Mouse (Mus musculus) neural tube, embryonic 11.5 days (tissue): Measurements from ENCODE around the gene Galt. TPM values are rescaled to one million over a fixed set of nuclear protein-coding genes. Genes with fewer than 3 reads are reported as not detected.
A peak's percentile ranks its signal among the peaks of the same experiment; 100 is the strongest.

Experiments used
- ATAC-seq: fragments of 200-750 bp; cut with Nextera tagmentation; 2 replicates; pipeline ENCODE4 v1.8.0; 2017; ENCODE audit warnings: moderate number of reproducible peaks, mild to moderate bottlenecking, moderate TSS enrichment, moderate library complexity; ENCODE audit not compliant: insufficient read depth, low FRiP score, low TSS enrichment
- DNase-seq: peaks from one replicate; pipeline ENCODE4 v3.0.0-alpha.2; 2015; ENCODE audit warnings: low spot score
- H3K27ac ChIP-seq: fragments of 300-500 bp; sonication (generic); 2 replicates; pipeline ENCODE4 v1.5.1; 2014; ENCODE audit warnings: low read depth, mild to moderate bottlenecking, low read length
- H3K27me3 ChIP-seq: fragments of 300-500 bp; sonication (generic); 2 replicates; pipeline ENCODE4 v1.6.1; 2014; ENCODE audit warnings: mild to moderate bottlenecking, low read length, mixed read lengths; ENCODE audit not compliant: control insufficient read depth, insufficient read depth
- H3K36me3 ChIP-seq: fragments of 300-500 bp; sonication (generic); 2 replicates; pipeline ENCODE4 v1.6.1; 2014; ENCODE audit warnings: mild to moderate bottlenecking, low read length, moderate library complexity, mixed read lengths; ENCODE audit not compliant: control insufficient read depth, insufficient read depth
- H3K4me1 ChIP-seq: fragments of 300-500 bp; sonication (generic); 2 replicates; pipeline ENCODE4 v1.6.1; 2014; ENCODE audit warnings: low read length, mixed read lengths; ENCODE audit not compliant: control insufficient read depth, insufficient read depth
- H3K4me2 ChIP-seq: fragments of 300-500 bp; sonication (generic); 2 replicates; pipeline ENCODE4 v1.6.1; 2014; ENCODE audit warnings: low read depth, mild to moderate bottlenecking, moderate library complexity
- H3K4me3 ChIP-seq: fragments of 300-500 bp; sonication (generic); 2 replicates; pipeline ENCODE4 v1.5.1; 2014; ENCODE audit warnings: low read depth, low read length
- H3K9ac ChIP-seq: fragments of 300-500 bp; sonication (generic); 2 replicates; pipeline ENCODE4 v1.6.1; 2014; ENCODE audit warnings: mild to moderate bottlenecking, low read length
- H3K9me3 ChIP-seq: fragments of 300-500 bp; sonication (generic); 2 replicates; pipeline ENCODE4 v1.6.1; 2016; ENCODE audit warnings: low read length; ENCODE audit not compliant: control insufficient read depth
- WGBS: fragments of 180-500 bp; shearing (Covaris S2); extraction: QIAGEN DNeasy Blood & Tissue Kit; methylation state at CpG from one replicate; pipeline ENCODE4 v1.1.7; 2014; 5-methylcytosine and 5-hydroxymethylcytosine counted together
- polyA plus RNA-seq: library from polyadenylated mRNA; unstranded; fragments of >200 nt; fragmentation: Nextera tagmentation; extraction: Ambion mirVana; gene quantifications from 2 replicates; pipeline ENCODE4 v1.2.1, GENCODE M21; 2014

Galt gene
- polyA plus RNA-seq, 1 experiment from 2014 or later, result 22.7 TPM

GRCm38 (mm10) chr4:41737602-41738255 is 17.3 kb upstream of the Galt start:
- Histone ChIP-seq H3K4me2 (no peak overlapping the region), H3K36me3 (peaks cover 2% of the 10 kb centered on the region), H3K27me3 (peaks cover 6% of the 10 kb centered on the region; the same call in 1 of the 2 replicates), H3K4me1 (peaks cover 6% of the 10 kb centered on the region; the same call in 1 of the 2 replicates), H3K9me3 (no peaks in the 10 kb centered on the region), H3K27ac (no peak overlapping the region), H3K9ac (no peak overlapping the region), H3K4me3 (no peak overlapping the region)
- WGBS, result 54% methylated on average over 8 of the region's 8 CpGs
- no peak for ATAC-seq
- DNase-seq, result peak; percentile 78

DNA sequence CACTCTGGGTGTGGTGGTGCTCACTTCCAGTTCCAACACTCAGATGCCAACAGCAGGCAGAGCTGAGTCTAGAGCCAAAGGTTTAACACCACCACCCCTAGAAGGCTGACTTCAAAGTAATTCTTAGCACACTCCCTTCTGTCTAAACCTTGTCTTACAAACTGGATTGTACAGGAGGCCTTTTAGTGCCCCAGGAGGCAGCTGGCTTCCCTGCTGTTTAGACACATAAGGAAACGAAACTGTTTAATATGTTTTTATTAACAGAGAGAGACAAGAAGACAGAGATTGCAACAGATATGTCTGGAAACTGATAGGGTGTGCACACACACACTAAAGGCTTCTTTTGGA is 16.8 kb upstream of the Galt start:
- H3K9me3 ChIP-seq, result no peaks in the 10 kb centered on the region
- H3K27me3 ChIP-seq, result peaks cover 1% of the 10 kb centered on the region; the same call in 1 of the 2 replicates
- H3K4me3 ChIP-seq, result no peak overlapping the region
- no peak overlapping the region for H3K9ac ChIP-seq
- H3K36me3 ChIP-seq, result peaks cover 2% of the 10 kb centered on the region
- no peak overlapping the region for H3K4me2 ChIP-seq
- WGBS, result 81% methylated on average over 1 of the region's 1 CpGs
- H3K4me1 ChIP-seq, result peaks cover 6% of the 10 kb centered on the region; the same call in 1 of the 2 replicates
- no peak for ATAC-seq
- DNase-seq, result no peak
- no peak overlapping the region for H3K27ac ChIP-seq

- H3K4me1 ChIP-seq, result peaks cover 6% of the 10 kb centered on the region; the same call in 1 of the 2 replicates
- H3K4me2 ChIP-seq, result no peak overlapping the region
- H3K36me3 ChIP-seq, result peaks cover 2% of the 10 kb centered on the region
- H3K9ac ChIP-seq, result no peak overlapping the region
- no peak overlapping the region for H3K27ac ChIP-seq
- ATAC-seq (no peak), DNase-seq (no peak)
- no peaks in the 10 kb centered on the region for H3K27me3 ChIP-seq
- WGBS, result 91% methylated on average over 13 of the region's 13 CpGs
- no peaks in the 10 kb centered on the region for H3K9me3 ChIP-seq
- no peak overlapping the region for H3K4me3 ChIP-seq
Measured at GRCm38 (mm10) chr4:41739260-41739659, 15.8 kb upstream of the Galt start.

DNA sequence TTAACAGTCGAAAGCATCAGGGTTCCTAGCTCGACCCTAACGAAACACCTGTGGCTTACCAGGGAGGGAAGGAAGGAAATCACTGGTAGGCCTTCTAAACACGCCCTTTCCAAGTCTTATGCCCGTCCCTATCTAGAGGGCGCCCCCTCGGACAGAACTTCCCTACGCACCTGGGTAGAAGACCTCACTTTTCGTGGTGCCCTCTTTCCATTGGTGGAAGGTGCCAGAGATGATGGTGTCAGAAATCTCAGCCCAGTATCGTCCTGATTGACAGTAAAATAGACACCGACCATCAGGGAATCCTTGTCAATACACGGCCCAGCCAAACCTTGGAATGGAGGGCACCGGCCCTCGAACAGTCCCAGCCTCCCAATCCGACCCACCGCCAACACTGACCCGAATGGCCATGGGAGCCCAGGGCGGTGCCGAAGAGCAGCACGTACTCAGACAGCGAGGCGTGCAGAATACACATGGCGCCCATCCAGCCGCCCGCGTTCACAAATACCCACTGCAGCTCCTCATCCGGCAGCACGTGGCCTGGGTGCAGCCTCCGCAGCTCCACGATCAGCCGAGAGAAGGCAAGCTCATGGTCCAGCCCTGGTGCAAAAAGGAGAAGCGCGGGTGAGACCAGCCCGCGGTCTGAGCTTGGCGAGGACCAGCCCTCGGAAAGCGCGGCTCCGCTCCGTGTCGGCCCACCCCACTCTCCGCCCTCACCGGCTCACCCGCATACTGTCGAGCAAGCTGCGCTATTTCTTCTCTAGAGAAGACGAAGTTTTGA is 14.5 kb upstream of the Galt start:
- Histone ChIP-seq H3K27ac (0 out of 2 replicates have a peak overlapping the region, but pooled peaks have one; percentile 4), H3K27me3 (no peaks in the 10 kb centered on the region), H3K4me3 (peak overlapping the region; percentile 57), H3K9me3 (no peaks in the 10 kb centered on the region), H3K4me1 (peaks cover 6% of the 10 kb centered on the region; the same call in 1 of the 2 replicates), H3K9ac (peak overlapping the region; percentile 50), H3K36me3 (peaks cover 2% of the 10 kb centered on the region), H3K4me2 (peak overlapping the region; percentile 92)
- WGBS, result under 1% methylated on average over 48 of the region's 48 CpGs
- ATAC-seq (peak; percentile 79), DNase-seq (no peak)

DNA sequence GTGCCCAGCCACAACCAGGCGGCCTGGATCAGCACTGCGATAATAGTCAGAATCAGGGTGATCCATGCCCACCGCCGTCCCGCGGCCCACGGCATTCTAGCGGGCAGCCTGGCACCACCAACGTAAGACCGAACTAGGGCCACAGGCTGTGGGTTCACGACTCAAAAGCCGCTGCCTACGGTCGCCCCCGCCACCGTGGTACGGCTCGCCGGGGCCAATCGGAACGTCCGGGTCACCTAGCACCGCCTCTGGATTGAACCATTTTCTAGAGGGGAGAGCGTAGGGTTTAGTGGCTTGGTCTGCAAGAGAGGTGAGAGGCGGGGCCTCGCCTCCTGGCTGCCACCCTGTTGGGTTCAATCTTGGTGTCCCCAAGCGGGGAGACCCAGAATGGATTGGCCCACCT is 13.9 kb upstream of the Galt start:
- Histone ChIP-seq H3K4me3 (peak overlapping the region; percentile 57), H3K27me3 (no peaks in the 10 kb centered on the region), H3K9me3 (no peaks in the 10 kb centered on the region), H3K36me3 (peaks cover 2% of the 10 kb centered on the region), H3K9ac (peak overlapping the region; percentile 50), H3K27ac (0 out of 2 replicates have a peak overlapping the region, but pooled peaks have one; percentile 4), H3K4me2 (peak overlapping the region; percentile 92), H3K4me1 (peaks cover 6% of the 10 kb centered on the region; the same call in 1 of the 2 replicates)
- DNase-seq, result peak; percentile 95
- WGBS, result under 1% methylated on average over 27 of the region's 27 CpGs
- peak; percentile 96 for ATAC-seq

DNA sequence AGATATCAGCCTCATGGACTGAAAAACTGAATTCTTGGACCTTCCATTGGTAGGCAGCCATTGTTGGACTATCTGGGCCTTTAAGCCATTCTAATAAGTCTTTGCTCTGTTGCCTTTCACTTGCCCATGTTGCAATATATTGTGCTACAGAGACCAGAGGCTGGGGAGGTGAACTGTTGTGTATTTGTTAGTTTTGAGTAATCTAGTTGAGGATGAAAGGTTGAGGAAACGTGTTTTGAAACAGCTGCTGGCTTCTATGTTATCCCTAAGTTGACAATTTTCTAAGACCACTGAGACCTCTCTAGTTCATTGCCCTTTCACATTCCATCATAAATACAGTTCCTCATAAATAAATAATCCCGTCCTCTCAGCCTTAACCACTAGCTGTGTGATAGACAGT is 10.9 kb upstream of the Galt start:
- no peak overlapping the region for H3K4me3 ChIP-seq
- H3K4me1 ChIP-seq, result peaks cover 6% of the 10 kb centered on the region; the same call in 1 of the 2 replicates
- no peak overlapping the region for H3K27ac ChIP-seq
- H3K4me2 ChIP-seq, result no peak overlapping the region
- H3K9me3 ChIP-seq, result no peaks in the 10 kb centered on the region
- no peak overlapping the region for H3K9ac ChIP-seq
- no peaks in the 10 kb centered on the region for H3K27me3 ChIP-seq
- DNase-seq, result no peak
- WGBS, result 77% methylated on average over 2 of the region's 2 CpGs
- no peaks in the 10 kb centered on the region; the same call in 1 of the 2 replicates for H3K36me3 ChIP-seq
- ATAC-seq, result no peak

- DNase-seq (no peak), ATAC-seq (no peak)
- H3K27ac ChIP-seq, result no peak overlapping the region
- 67% methylated on average over 1 of the region's 1 CpGs for WGBS
- no peak overlapping the region for H3K4me2 ChIP-seq
- H3K27me3 ChIP-seq, result no peaks in the 10 kb centered on the region
- no peaks in the 10 kb centered on the region for H3K36me3 ChIP-seq
- H3K9me3 ChIP-seq, result no peaks in the 10 kb centered on the region
- no peak overlapping the region for H3K4me3 ChIP-seq
- H3K4me1 ChIP-seq, result peaks cover 4% of the 10 kb centered on the region; the same call in 1 of the 2 replicates
- H3K9ac ChIP-seq, result no peak overlapping the region
Measured at GRCm38 (mm10) chr4:41745021-41745420, 10.0 kb upstream of the Galt start.

GRCm38 (mm10) chr4:41755338-41756305 is 594 bp downstream of the Galt start, which contains the start of gene Sigmar1:
Gene Sigmar1 (minus strand): TSS chr4:41756157.
- WGBS, result under 1% methylated on average over 57 of the region's 57 CpGs
- Histone ChIP-seq H3K4me2 (peak within 1 kb of the TSS; percentile 98), H3K27me3 (no peaks in the 10 kb centered on the region), H3K36me3 (no peaks in the 10 kb centered on the region; the same call in 1 of the 2 replicates), H3K27ac (peak within 1 kb of the TSS; percentile 53; the same call in 1 of the 2 replicates), H3K9ac (peak within 1 kb of the TSS; percentile 67), H3K4me1 (peaks cover 8% of the 10 kb centered on the region; the same call in 1 of the 2 replicates), H3K9me3 (no peaks in the 10 kb centered on the region), H3K4me3 (peak within 1 kb of the TSS; percentile 67)
- DNase-seq, result peak; percentile 83
- ATAC-seq, result peak; percentile 62
